In the genomic region with DNA sequence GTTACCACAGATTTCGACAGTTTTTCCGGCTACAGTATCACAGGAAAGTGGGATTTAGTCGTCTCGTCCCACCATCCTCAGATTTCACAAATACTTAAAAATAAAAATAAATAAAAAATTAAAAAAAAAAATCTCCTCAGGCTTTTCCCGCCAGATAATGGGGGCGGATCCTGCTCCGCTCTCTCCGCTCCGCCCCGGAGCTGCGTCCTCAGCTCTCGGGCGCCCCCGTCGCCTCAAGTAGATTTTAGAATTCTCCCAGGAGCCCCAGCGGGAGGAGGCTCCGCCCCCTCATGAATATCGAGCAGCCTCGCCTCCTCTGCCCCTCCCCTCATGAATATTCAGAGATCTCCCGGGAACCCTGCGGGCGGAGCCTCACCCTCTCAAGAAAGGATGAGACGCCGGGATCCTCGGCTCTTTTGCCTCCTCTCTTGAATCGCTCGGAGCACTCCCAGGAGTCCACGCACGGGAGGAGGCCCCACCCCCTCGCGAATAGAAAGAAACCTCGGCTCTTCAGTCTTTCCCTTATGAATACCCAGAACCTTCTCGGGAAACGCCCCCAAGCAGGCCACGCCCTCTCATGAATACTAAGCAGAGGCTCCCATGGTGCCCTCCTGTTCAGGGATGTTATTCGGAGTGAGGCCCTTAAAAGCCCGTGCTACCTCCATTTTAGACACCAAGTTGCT, we compare ENCODE assay signal across 8 mouse cellular contexts. TPM values are rescaled to one million over a fixed set of nuclear protein-coding genes. Genes with fewer than 3 reads are reported as not detected.
DNase-seq lines count a peak whose midpoint lies in the region; ATAC-seq and TF ChIP-seq lines count a peak whose summit lies in the region.

TSS of gene Fbxo47 (minus strand) at position 237 of the 683 bp plus-strand sequence.

- H3K36me3 ChIP-seq in hindbrain, postnatal 0 days (ENCODE audit: insufficient read depth, low read length) = no peaks in the 10 kb centered on the region

- peak within 1 kb of the TSS; percentile 67 for H3K4me2 ChIP-seq in hindbrain, postnatal 0 days (ENCODE audit: low read depth, low read length)

- WGBS in hindbrain, postnatal 0 days = under 1% methylated on average over 37 of the region's 37 CpGs

- no peaks in the 10 kb centered on the region for H3K27me3 ChIP-seq in hindbrain, postnatal 0 days (ENCODE audit: insufficient read depth, low read length)

- intact Hi-C loops in gastrocnemius, adult 2 months (cut with DNase I) = loop anchor here (2.0 kb wide), 2 partner anchors 85 to 91 kb away; partner anchors contain the start of gene Lasp1
- intact Hi-C loops in left cerebral cortex, adult 2 months (cut with DNase I) = loop anchor here (1.0 to 5.0 kb wide), 4 partner anchors 43 to 182 kb away; partner anchors contain the start of genes B230217C12Rik, Pcgf2 and Psmb3

- no peaks in the 10 kb centered on the region for H3K9me3 ChIP-seq in hindbrain, postnatal 0 days (ENCODE audit: low read length)

- peak; percentile 96 for ATAC-seq in common myeloid progenitor, adult 5-6 weeks (replicated peaks; ENCODE audit: low read depth, poor library complexity, severe bottlenecking)
- ATAC-seq in hindbrain, postnatal 0 days = peak; percentile 97
- ATAC-seq in megakaryocyte, adult 5-6 weeks (ENCODE audit: poor library complexity, severe bottlenecking) = peak; percentile 97

- H3K9ac ChIP-seq in hindbrain, postnatal 0 days (replicated peaks; ENCODE audit: low read length) = peak within 1 kb of the TSS; percentile 51

- peak within 1 kb of the TSS; percentile 87 for H3K27ac ChIP-seq in gastrocnemius, adult 2 months
- peak within 1 kb of the TSS; percentile 86 for H3K27ac ChIP-seq in hindbrain, postnatal 0 days
- peak within 1 kb of the TSS; percentile 78 for H3K27ac ChIP-seq in left cerebral cortex, adult 2 months

- TF ChIP-seq CTCF in gastrocnemius, adult 2 months (IDR thresholded peaks at IDR 0.05) = peak; percentile 80
- peak; percentile 65 for TF ChIP-seq CTCF in hindbrain, postnatal 0 days (IDR thresholded peaks at IDR 0.05; ENCODE audit: low read depth)
- TF ChIP-seq CTCF in left cerebral cortex, adult 2 months (IDR thresholded peaks at IDR 0.05) = peak; percentile 85

- no peaks in the 10 kb centered on the region for H3K4me1 ChIP-seq in hindbrain, postnatal 0 days (ENCODE audit: insufficient read depth, low read length)

- peak; percentile 99 for DNase-seq in ZHBTc4 (ENCODE audit: low read depth, low spot score)
- peak; percentile 97 for DNase-seq in gastrocnemius, adult 2 months
- peak; percentile 99 for DNase-seq in hindbrain, postnatal 0 days (ENCODE audit: low spot score)
- peak; percentile 92 to 96 for DNase-seq in left cerebral cortex, adult 2 months (ENCODE audit: extremely low spot score in 1 of 2, low spot score in 2 of 2)
- peak; percentile 94 to 97 for DNase-seq in right cerebral cortex, adult 2 months (ENCODE audit: low spot score in 2 of 2)
- peak; percentile 97 for DNase-seq in urinary bladder, postnatal 14 days (ENCODE audit: low spot score)

- peak within 1 kb of the TSS; percentile 87 for H3K4me3 ChIP-seq in gastrocnemius, adult 2 months
- H3K4me3 ChIP-seq in hindbrain, postnatal 0 days (ENCODE audit: low read length) = peak within 1 kb of the TSS; percentile 61
- H3K4me3 ChIP-seq in left cerebral cortex, adult 2 months = peak within 1 kb of the TSS; percentile 64

RNA-seq across cellular contexts. Expression of gene Fbxo47, which starts in this region (rescaled TPM):
- 0.09 and 1.1 TPM in 2 replicates for total RNA-seq in common myeloid progenitor, adult 5-6 weeks (2017)
- under 1 TPM; 0.14 to 0.20 TPM for total RNA-seq in gastrocnemius, adult 2 months (2021)
- 0.47 and 1.2 TPM in 2 replicates for total RNA-seq in hindbrain, postnatal 0 days (2014; rRNA removed)
- polyA plus RNA-seq in hindbrain, postnatal 0 days (2015; fragmentation: Nextera tagmentation; extraction: Ambion mirVana) = 0.34 and 0.36 TPM in 2 replicates
- 1 to 10 TPM; 2.8 to 2.9 TPM for total RNA-seq in left cerebral cortex, adult 2 months (2021)
- total RNA-seq in megakaryocyte, adult 5-6 weeks (2015) = 0.30 and 2.1 TPM in 2 replicates
- total RNA-seq in megakaryocyte, adult 5-6 weeks (2017) = 0.73 and 1.5 TPM in 2 replicates

Comparison
In these comparisons a context has a peak if more than half of its experiments do, and no peak if none do; other contexts are left out.
1. Peak in every context shown above with its lines: DNase-seq, ATAC-seq, H3K4me3 ChIP-seq and H3K27ac ChIP-seq.
2. Peak in DNase-seq, H3K4me3 ChIP-seq and H3K27ac ChIP-seq in gastrocnemius, adult 2 months; RNA of the gene not detected or under 1 TPM.